Mouse (Mus musculus): ENCODE measurements at regions not wholly inside any gene's neighbourhood (a gene's known extent, or its start where the extent isn't known, plus 50 kb on each side); places are given as distances from the start of the nearest gene placed in this dataset.

- DNase-seq (ENCODE audit: low spot score) = no peak
These were observed 200.0 kb upstream of the Ttc29 start for GRCm38 (mm10) chr8:78013101-78013500.

- no peak for DNase-seq (ENCODE audit: low spot score)
These were observed 194.5 kb upstream of the Ttc29 start for GRCm38 (mm10) chr8:78018430-78019180.

GRCm38 (mm10) chr8:78021473-78021872 lies 191.6 kb upstream of the Ttc29 start:
- DNase-seq (ENCODE audit: low spot score) = no peak

- DNase-seq (ENCODE audit: low spot score) = no peak
These were observed 190.1 kb upstream of the Ttc29 start for GRCm38 (mm10) chr8:78022986-78023385.

- DNase-seq (ENCODE audit: low spot score) = no peak
These were observed 189.6 kb upstream of the Ttc29 start for GRCm38 (mm10) chr8:78023467-78023866.

- no peak for DNase-seq (ENCODE audit: low spot score)
These were observed 189.2 kb upstream of the Ttc29 start for GRCm38 (mm10) chr8:78023936-78024335.

DNA sequence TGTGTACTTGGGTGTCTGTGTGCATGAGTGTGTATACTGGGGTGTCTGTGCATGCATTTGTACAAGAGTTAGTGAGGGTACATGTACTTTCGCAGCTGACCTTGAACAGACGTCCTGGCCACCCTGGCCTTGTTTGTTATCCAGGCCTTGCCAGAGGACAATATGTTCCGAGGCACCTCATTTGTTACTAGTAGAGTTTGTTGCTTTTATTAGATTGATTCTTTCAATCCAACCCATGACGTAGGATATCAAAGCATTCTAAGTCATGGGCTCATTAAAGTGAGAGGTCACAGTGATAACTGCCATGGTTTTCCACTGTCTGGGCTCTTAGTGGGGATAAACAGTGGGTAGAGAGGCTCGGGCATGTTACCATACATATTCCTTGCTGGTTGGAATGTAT lies 188.1 kb upstream of the Ttc29 start:
- peak; percentile 68 for DNase-seq (ENCODE audit: low spot score)

GRCm38 (mm10) chr8:78027371-78027770 lies 185.7 kb upstream of the Ttc29 start:
- DNase-seq (ENCODE audit: low spot score) = no peak

DNA sequence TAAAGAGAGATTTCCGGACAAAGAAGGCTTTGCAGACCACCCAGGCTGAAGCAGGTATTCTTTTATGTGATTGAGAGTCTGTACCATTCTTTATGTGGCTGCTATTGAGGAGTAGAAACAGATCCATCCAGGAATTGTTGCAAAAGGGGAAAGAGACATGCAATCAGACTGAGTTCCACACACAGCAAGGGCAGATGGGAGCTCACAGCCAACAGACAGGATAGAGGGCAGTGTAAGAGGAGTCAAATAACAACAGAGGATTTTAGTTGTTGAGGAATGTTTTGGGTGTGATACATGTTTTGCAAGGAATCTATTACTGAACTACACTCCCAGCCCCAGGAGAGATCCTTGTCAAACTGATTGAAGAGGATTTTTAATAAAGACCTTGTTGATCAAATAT lies 184.2 kb upstream of the Ttc29 start:
- DNase-seq (ENCODE audit: low spot score) = no peak

DNA sequence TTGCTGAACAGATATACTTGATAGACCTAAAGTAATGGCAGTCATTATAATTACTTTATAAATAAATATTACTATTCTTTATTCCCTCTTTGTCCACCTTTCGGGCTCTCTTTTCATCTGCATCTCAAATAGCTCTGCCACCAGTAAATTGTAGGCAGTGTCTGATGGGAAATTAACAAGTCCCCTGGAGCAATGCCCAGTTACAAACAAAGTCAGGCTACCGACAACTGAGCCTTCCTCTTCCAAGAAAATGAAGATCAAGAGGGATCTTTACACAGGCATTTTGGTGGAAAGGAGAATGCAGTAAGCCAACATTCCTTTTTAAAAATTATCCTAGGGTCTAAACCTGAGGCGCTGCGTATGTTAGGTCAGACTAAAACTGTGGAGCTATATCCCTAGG lies 181.3 kb upstream of the Ttc29 start:
- DNase-seq (ENCODE audit: low spot score) = no peak

GRCm38 (mm10) chr8:78034687-78035086 lies 178.4 kb upstream of the Ttc29 start:
- DNase-seq (ENCODE audit: low spot score) = no peak

GRCm38 (mm10) chr8:78037218-78037617 lies 175.9 kb upstream of the Ttc29 start:
- DNase-seq (ENCODE audit: low spot score) = no peak

DNA sequence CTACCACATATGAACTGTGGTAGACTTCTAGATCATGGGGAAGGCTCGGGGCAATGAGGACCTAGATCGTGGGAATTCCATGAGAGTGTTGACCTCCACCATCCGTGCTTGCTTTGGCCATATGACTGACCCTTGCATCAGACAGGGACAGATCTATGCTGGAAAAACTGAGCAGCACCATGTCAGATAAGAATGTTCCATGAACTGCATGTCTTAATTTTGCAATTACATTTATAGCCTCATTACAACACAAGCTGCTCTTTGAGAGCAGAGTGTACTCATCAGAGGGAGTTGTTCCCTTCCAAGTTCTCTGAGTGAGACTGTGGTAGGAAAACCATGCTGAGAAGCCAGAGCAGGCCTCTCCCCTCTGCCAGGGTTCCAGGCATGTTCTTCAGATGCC lies 166.4 kb upstream of the Ttc29 start:
- DNase-seq (ENCODE audit: low spot score) = no peak

DNA sequence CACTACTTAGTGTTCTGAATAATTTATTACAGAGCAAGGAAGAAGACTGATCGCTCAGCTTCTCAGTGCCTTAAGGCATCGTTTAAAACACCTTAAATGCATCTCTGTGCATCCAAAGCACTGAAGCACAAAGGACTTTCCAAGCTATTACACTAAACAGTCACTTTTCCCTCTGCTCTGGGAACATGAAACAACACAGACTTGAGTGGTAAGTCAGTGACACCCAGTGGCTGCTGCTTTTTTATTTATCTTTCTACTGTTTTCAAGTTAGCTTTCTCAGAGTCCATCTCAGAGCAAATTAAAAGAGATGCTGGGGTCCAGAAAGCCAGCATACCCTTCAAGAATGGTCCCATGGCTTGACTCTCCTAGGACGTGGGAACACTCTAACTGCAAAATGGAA lies 162.3 kb upstream of the Ttc29 start:
- DNase-seq (ENCODE audit: low spot score) = no peak

DNA sequence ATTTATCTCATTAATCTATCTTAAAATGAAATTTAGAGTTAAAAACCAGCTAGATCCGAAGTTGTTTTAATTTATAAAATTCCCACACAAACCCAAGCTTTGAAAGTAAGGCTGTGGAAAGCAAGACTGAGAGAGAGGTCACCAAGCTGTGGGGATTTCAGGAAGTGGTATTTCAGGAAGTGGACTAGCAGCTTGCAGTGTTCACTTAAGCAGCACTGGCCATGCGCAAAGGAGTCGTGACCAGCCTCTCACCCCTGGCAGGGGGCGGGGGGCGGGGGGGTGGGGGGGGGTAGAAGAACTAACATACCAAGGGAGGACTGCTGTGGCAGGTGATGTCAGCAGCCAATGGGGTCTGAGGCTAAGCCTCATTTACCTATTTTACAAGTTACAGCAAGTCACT lies 158.7 kb upstream of the Ttc29 start:
- DNase-seq (ENCODE audit: low spot score) = no peak

- DNase-seq (ENCODE audit: low spot score) = no peak
These were observed 158.2 kb upstream of the Ttc29 start for GRCm38 (mm10) chr8:78054920-78055319.

- DNase-seq (ENCODE audit: low spot score) = no peak
These were observed 157.6 kb upstream of the Ttc29 start for GRCm38 (mm10) chr8:78055531-78055930.

- no peak for DNase-seq (ENCODE audit: low spot score)
These were observed 155.7 kb upstream of the Ttc29 start for GRCm38 (mm10) chr8:78057357-78057756.

DNA sequence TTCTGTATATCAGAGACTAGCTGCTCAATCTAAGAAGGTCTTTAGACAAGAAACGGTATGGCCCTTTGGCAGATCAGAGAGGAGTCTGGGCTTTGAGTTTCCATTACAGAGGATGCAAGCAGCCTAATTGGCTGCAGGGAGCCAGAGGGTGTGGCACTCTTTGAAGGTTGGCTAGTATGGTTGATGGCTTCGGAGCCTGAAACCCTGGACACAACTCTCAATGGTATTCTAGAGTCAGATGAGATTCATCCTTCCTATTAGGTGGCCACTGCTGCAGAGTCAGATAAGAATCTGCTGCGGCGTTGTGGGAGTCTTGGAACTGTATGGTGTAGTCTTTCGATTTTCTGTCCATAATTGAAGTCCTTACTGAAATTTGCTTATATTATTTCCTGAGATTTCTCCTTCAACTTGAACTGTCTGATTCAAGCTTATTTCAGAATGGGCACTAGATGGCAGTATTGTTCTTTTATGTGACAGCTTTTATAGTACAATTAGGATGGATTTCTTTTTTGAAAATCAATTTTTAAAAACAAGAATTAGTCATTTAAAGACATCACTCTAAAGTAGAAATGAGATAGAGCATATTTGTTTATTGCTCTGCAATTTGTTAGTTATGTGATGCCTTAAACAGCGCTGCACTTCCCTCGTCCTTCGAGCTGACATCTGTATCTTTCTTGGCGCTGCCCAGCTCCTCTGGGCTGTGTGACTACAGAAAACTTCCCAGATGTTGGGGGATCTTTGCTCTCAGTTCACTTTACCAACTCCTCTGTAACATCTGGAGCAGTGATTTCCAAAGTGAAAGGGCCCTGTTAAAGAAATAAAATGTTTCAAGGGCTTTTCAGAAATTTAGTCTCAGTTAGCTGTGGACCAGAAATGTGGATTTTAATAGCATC lies 151.0 kb upstream of the Ttc29 start:
- DNase-seq (ENCODE audit: low spot score) = no peak

DNA sequence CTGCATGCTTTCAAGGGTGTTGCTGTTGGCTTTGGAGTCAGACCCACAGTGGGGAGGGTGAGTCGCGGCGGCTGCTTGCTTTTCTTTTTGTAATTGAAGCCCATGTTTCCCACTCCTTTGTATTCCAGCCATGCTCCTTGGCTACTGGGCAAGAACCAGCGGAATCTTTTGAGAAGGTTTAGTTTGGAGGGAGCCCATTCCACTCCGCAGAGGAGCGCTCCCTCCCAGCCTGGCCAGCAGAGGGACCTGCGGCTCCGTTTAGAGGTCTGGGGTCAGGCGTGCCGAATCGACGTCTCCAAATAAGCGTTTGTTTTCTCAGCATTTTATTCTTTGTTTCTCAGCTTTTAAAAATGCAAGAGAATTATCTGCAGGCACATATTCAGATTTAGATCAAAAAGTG lies 149.6 kb upstream of the Ttc29 start:
- peak; percentile 22 for DNase-seq (ENCODE audit: low spot score)

GRCm38 (mm10) chr8:78064161-78064560 lies 148.9 kb upstream of the Ttc29 start:
- DNase-seq (ENCODE audit: low spot score) = no peak

- DNase-seq (ENCODE audit: low spot score) = no peak
These were observed 147.1 kb upstream of the Ttc29 start for GRCm38 (mm10) chr8:78065890-78066493.

All from testis, postnatal 14 days (tissue).